Mouse (Mus musculus): ENCODE data around the gene Gm4779. TPM values are rescaled to one million over a fixed set of nuclear protein-coding genes. Genes with fewer than 3 reads are reported as not detected.

The Gm4779 gene
- 0.02 TPM in 2 replicates for polyA plus RNA-seq (2012; rRNA removed)

DNA sequence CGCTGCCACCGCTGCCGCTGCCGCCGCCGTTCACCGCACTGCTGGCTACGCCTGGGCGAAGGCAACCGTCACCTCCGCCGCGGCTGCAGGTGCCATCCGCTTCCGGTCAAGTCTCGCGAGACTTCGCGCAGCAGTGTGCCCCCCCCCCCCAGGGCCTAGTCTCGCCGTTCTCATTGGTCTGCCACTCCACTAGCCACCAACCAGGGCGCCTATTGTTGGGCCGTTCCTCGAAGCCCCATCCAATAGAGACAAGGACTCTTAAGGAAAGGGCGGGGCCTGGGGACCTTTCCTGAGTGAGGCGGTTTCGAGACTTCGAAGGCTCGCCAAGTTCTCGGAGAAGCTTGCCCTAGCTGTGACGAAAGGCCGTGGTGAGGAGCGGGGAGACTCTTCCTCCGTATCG is at the start of gene Gm4779, which contains the start of gene 8030474K03Rik:
Gene Gm4779 (minus strand): TSS at position 82 of the 400 bp plus-strand sequence.
Gene 8030474K03Rik (plus strand): TSS at position 315 of the 400 bp plus-strand sequence.

Other genes starting within 250 kb of the Gm4779 start
- gene Ogt, start 154.4 kb downstream of the Gm4779 start, polyA plus RNA-seq (2012; rRNA removed): 59.0 and 67.5 TPM in 2 replicates
- gene Cxcr3, start 60.2 kb downstream of the Gm4779 start, polyA plus RNA-seq (2012; rRNA removed): 0.48 and 0.55 TPM in 2 replicates
- 0.02 TPM in 1 of 2 replicates, not detected in the other for gene 8030474K03Rik, start 233 bp upstream of the Gm4779 start, polyA plus RNA-seq (2012; rRNA removed)
- gene Nhsl2, start 55.0 kb upstream of the Gm4779 start, polyA plus RNA-seq (2012; rRNA removed): 0.72 and 1.0 TPM in 2 replicates